Mouse (Mus musculus): ENCODE measurements around the gene Ctdspl. TPM values are rescaled to one million over a fixed set of nuclear protein-coding genes. Genes with fewer than 3 reads are reported as not detected.

Gene Ctdspl
- polyA plus RNA-seq, 1 experiment from 2014 or later: 8.8 TPM

GRCm38 (mm10) chr9:118986286-118986685 is 60.0 kb downstream of the Ctdspl start:
- H3K4me2 ChIP-seq (ENCODE audit: low read length): no peak overlapping the region

GRCm38 (mm10) chr9:118988787-118989580 is 62.7 kb downstream of the Ctdspl start:
- H3K36me3 ChIP-seq (ENCODE audit: control insufficient read depth, insufficient read depth): no peaks in the 10 kb centered on the region
- H3K27ac ChIP-seq (ENCODE audit: low read length): no peak overlapping the region
- H3K27me3 ChIP-seq (replicated peaks; ENCODE audit: control insufficient read depth, insufficient read depth, low read length): no peaks in the 10 kb centered on the region
- no peak overlapping the region for H3K9ac ChIP-seq (replicated peaks; ENCODE audit: low read depth, low read length)
- H3K9me3 ChIP-seq (ENCODE audit: control insufficient read depth, low read length): no peaks in the 10 kb centered on the region
- WGBS: 32% methylated on average over 11 of the region's 11 CpGs
- peaks cover 15% of the 10 kb centered on the region for H3K4me1 ChIP-seq (replicated peaks; ENCODE audit: control insufficient read depth, insufficient read depth, low read length)
- no peak overlapping the region for H3K4me2 ChIP-seq (ENCODE audit: low read length)
- ATAC-seq: peak; percentile 80
- no peak overlapping the region for H3K4me3 ChIP-seq (replicated peaks; ENCODE audit: low read length)

More at GRCm38 (mm10) chr9:118986286-118986685, 60.0 kb downstream of the Ctdspl start:
- no peaks in the 10 kb centered on the region for H3K27me3 ChIP-seq (replicated peaks; ENCODE audit: control insufficient read depth, insufficient read depth, low read length)
- peaks cover 17% of the 10 kb centered on the region for H3K4me1 ChIP-seq (replicated peaks; ENCODE audit: control insufficient read depth, insufficient read depth, low read length)
- H3K27ac ChIP-seq (ENCODE audit: low read length): no peak overlapping the region
- H3K9me3 ChIP-seq (ENCODE audit: control insufficient read depth, low read length): no peaks in the 10 kb centered on the region
- no peak overlapping the region for H3K4me3 ChIP-seq (replicated peaks; ENCODE audit: low read length)
- no peaks in the 10 kb centered on the region for H3K36me3 ChIP-seq (ENCODE audit: control insufficient read depth, insufficient read depth)
- H3K9ac ChIP-seq (replicated peaks; ENCODE audit: low read depth, low read length): no peak overlapping the region
- no peak for ATAC-seq
- WGBS: 84% methylated on average over 11 of the region's 11 CpGs

- Histone ChIP-seq H3K9me3 (ENCODE audit: control insufficient read depth, low read length) (no peaks in the 10 kb centered on the region), H3K27me3 (replicated peaks; ENCODE audit: control insufficient read depth, insufficient read depth, low read length) (no peaks in the 10 kb centered on the region), H3K27ac (ENCODE audit: low read length) (no peak overlapping the region), H3K4me3 (replicated peaks; ENCODE audit: low read length) (no peak overlapping the region), H3K4me1 (replicated peaks; ENCODE audit: control insufficient read depth, insufficient read depth, low read length) (peaks cover 13% of the 10 kb centered on the region), H3K4me2 (ENCODE audit: low read length) (no peak overlapping the region), H3K9ac (replicated peaks; ENCODE audit: low read depth, low read length) (no peak overlapping the region), H3K36me3 (ENCODE audit: control insufficient read depth, insufficient read depth) (no peaks in the 10 kb centered on the region)
- ATAC-seq: no peak
- WGBS: 84% methylated on average over 7 of the region's 7 CpGs
Observed at GRCm38 (mm10) chr9:118990490-118990889, 64.2 kb downstream of the Ctdspl start.

DNA sequence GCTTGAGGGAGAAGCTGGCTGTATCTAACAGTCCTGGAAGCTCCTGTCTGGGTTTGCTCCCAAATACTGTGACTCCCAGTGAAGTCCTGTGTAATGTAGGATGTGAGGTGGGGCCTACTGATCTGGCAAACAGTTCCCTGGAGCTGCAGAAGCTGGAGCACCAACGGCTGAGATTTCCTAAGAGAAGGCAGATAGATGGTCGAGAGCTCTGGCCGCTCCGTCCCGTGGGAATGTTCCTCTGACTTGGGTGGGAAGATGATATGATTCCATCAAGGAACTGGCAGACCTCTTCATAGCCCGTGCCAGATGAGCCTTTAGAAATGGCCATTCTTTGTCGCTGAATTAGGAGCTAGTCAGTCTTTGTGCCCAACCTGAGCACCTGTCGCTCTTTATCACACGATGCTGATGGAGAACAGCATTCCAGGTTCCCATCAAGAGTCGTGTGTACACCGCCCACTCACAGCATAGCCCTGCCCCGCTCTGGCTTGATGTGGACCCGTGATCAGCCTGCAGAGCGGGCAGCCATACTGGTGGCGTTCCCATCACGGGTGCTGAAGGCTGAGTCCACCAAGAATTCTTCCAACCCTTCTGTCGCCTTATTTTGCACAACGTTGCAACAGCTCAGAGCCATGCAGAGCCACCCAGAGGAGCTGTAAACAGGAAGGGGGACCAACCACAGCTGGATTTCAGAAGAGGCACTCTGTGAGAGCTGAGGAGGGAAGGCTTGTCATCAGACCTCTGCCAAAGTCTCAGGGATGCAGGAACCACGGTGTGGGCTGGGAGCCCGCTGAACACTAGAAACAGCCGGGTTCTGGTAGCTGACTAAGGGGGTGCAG is 65.7 kb downstream of the Ctdspl start:
- Histone ChIP-seq H3K27ac (ENCODE audit: low read length) (no peak overlapping the region), H3K4me2 (ENCODE audit: low read length) (no peak overlapping the region), H3K36me3 (ENCODE audit: control insufficient read depth, insufficient read depth) (no peaks in the 10 kb centered on the region), H3K27me3 (replicated peaks; ENCODE audit: control insufficient read depth, insufficient read depth, low read length) (no peaks in the 10 kb centered on the region), H3K4me1 (replicated peaks; ENCODE audit: control insufficient read depth, insufficient read depth, low read length) (peaks cover 13% of the 10 kb centered on the region), H3K9me3 (ENCODE audit: control insufficient read depth, low read length) (no peaks in the 10 kb centered on the region), H3K4me3 (replicated peaks; ENCODE audit: low read length) (no peak overlapping the region), H3K9ac (replicated peaks; ENCODE audit: low read depth, low read length) (no peak overlapping the region)
- no peak for ATAC-seq
- 92% methylated on average over 21 of the region's 21 CpGs for WGBS

GRCm38 (mm10) chr9:118992586-118992955 is 66.3 kb downstream of the Ctdspl start:
- Histone ChIP-seq H3K4me1 (replicated peaks; ENCODE audit: control insufficient read depth, insufficient read depth, low read length) (peaks cover 13% of the 10 kb centered on the region), H3K36me3 (ENCODE audit: control insufficient read depth, insufficient read depth) (no peaks in the 10 kb centered on the region), H3K27me3 (replicated peaks; ENCODE audit: control insufficient read depth, insufficient read depth, low read length) (no peaks in the 10 kb centered on the region), H3K9me3 (ENCODE audit: control insufficient read depth, low read length) (no peaks in the 10 kb centered on the region), H3K4me3 (replicated peaks; ENCODE audit: low read length) (no peak overlapping the region), H3K4me2 (ENCODE audit: low read length) (no peak overlapping the region), H3K9ac (replicated peaks; ENCODE audit: low read depth, low read length) (no peak overlapping the region), H3K27ac (ENCODE audit: low read length) (no peak overlapping the region)
- 95% methylated on average over 5 of the region's 5 CpGs for WGBS
- no peak for ATAC-seq

GRCm38 (mm10) chr9:118994524-118995227 is 68.4 kb downstream of the Ctdspl start:
- Histone ChIP-seq H3K4me3 (replicated peaks; ENCODE audit: low read length) (no peak overlapping the region), H3K4me2 (ENCODE audit: low read length) (no peak overlapping the region), H3K27me3 (replicated peaks; ENCODE audit: control insufficient read depth, insufficient read depth, low read length) (no peaks in the 10 kb centered on the region), H3K4me1 (replicated peaks; ENCODE audit: control insufficient read depth, insufficient read depth, low read length) (0 out of 2 replicates have a peak, but pooled peaks cover 3% of the 10 kb centered on the region), H3K9me3 (ENCODE audit: control insufficient read depth, low read length) (no peaks in the 10 kb centered on the region), H3K36me3 (ENCODE audit: control insufficient read depth, insufficient read depth) (no peaks in the 10 kb centered on the region), H3K27ac (ENCODE audit: low read length) (no peak overlapping the region), H3K9ac (replicated peaks; ENCODE audit: low read depth, low read length) (no peak overlapping the region)
- no peak for ATAC-seq
- 85% methylated on average over 12 of the region's 12 CpGs for WGBS

DNA sequence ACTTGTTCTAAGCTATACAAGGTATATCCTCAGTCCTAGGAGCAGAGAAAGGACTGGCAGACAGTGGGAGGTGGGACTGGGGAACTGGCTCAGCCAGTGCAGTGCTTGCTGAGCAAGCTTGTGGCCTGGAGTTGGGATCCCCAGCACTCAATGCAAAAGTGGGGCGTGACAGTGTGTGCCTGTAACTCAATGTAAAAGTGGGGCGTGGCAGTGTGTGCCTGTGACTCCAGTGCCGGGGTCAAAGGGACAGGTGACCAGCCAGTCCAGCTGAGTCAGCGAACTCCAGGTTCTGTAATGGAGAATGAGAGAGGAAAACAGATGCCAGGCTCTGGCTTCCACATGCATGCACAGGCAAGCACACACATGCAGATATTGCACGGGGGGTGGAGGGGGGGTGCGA is 69.3 kb downstream of the Ctdspl start:
- ATAC-seq: no peak
- Histone ChIP-seq H3K36me3 (ENCODE audit: control insufficient read depth, insufficient read depth) (no peaks in the 10 kb centered on the region), H3K27me3 (replicated peaks; ENCODE audit: control insufficient read depth, insufficient read depth, low read length) (no peaks in the 10 kb centered on the region), H3K4me1 (replicated peaks; ENCODE audit: control insufficient read depth, insufficient read depth, low read length) (0 out of 2 replicates have a peak, but pooled peaks cover 3% of the 10 kb centered on the region), H3K4me3 (replicated peaks; ENCODE audit: low read length) (no peak overlapping the region), H3K9ac (replicated peaks; ENCODE audit: low read depth, low read length) (no peak overlapping the region), H3K4me2 (ENCODE audit: low read length) (no peak overlapping the region), H3K27ac (ENCODE audit: low read length) (no peak overlapping the region; the same call in 1 of the 2 replicates), H3K9me3 (ENCODE audit: control insufficient read depth, low read length) (no peaks in the 10 kb centered on the region)
- 90% methylated on average over 6 of the region's 6 CpGs for WGBS

- H3K4me1 ChIP-seq (replicated peaks; ENCODE audit: control insufficient read depth, insufficient read depth, low read length): no peaks in the 10 kb centered on the region
- H3K36me3 ChIP-seq (ENCODE audit: control insufficient read depth, insufficient read depth): no peaks in the 10 kb centered on the region
- H3K9ac ChIP-seq (replicated peaks; ENCODE audit: low read depth, low read length): no peak overlapping the region
- no peak overlapping the region for H3K4me2 ChIP-seq (ENCODE audit: low read length)
- no peaks in the 10 kb centered on the region for H3K27me3 ChIP-seq (replicated peaks; ENCODE audit: control insufficient read depth, insufficient read depth, low read length)
- ATAC-seq: no peak
- H3K9me3 ChIP-seq (ENCODE audit: control insufficient read depth, low read length): no peaks in the 10 kb centered on the region
- H3K4me3 ChIP-seq (replicated peaks; ENCODE audit: low read length): no peak overlapping the region
- WGBS: 95% methylated on average over 6 of the region's 6 CpGs
- no peak overlapping the region for H3K27ac ChIP-seq (ENCODE audit: low read length)
Observed at GRCm38 (mm10) chr9:118997241-118997640, 71.0 kb downstream of the Ctdspl start.

- WGBS: 80% methylated on average over 6 of the region's 6 CpGs
Observed at GRCm38 (mm10) chr9:119000196-119000595, 73.9 kb downstream of the Ctdspl start.

More at GRCm38 (mm10) chr9:119000196-119000595, 73.9 kb downstream of the Ctdspl start:
- no peak for ATAC-seq
- H3K9me3 ChIP-seq (ENCODE audit: control insufficient read depth, low read length): no peaks in the 10 kb centered on the region
- H3K27ac ChIP-seq (ENCODE audit: low read length): no peak overlapping the region
- no peaks in the 10 kb centered on the region for H3K27me3 ChIP-seq (replicated peaks; ENCODE audit: control insufficient read depth, insufficient read depth, low read length)
- 0 out of 2 replicates have a peak, but pooled peaks cover 3% of the 10 kb centered on the region for H3K4me1 ChIP-seq (replicated peaks; ENCODE audit: control insufficient read depth, insufficient read depth, low read length)
- H3K36me3 ChIP-seq (ENCODE audit: control insufficient read depth, insufficient read depth): no peaks in the 10 kb centered on the region
- H3K9ac ChIP-seq (replicated peaks; ENCODE audit: low read depth, low read length): no peak overlapping the region
- no peak overlapping the region for H3K4me2 ChIP-seq (ENCODE audit: low read length)
- H3K4me3 ChIP-seq (replicated peaks; ENCODE audit: low read length): no peak overlapping the region
